Comparison of ENCODE assay signal across 8 mouse cellular contexts in the genomic region with DNA sequence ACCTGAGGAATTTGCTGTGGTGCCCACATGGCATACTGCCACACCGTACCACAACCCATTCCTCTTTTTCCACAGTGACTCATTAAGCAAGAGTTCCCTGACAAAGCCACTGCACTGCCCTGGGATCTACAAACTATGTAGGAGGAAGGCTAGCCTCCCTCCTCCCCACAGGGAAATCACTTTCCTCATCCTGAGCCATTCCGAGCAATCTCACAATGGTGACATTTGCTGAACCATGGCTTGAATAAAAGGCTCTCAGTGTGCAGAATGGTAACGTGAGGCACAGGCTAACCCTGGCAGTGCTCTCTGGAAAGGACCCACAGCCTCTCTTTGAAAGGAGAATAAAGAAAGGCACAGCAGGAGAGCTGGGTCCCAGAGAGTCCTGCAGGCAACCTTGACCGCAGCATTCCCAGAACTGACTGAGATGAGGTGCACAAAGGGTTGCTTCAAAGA. TPM values are rescaled to one million over a fixed set of nuclear protein-coding genes. Genes with fewer than 3 reads are reported as not detected.
DNase-seq lines count a peak whose midpoint lies in the region; ATAC-seq lines count a peak whose summit lies in the region.

No protein-coding gene starts in this region.

- H3K4me3 ChIP-seq in heart, embryonic 12.5 days = no peak overlapping the region

- H3K4me2 ChIP-seq in heart, embryonic 12.5 days = peak overlapping the region; percentile 71; the same call in 1 of the 2 replicates

- H3K4me1 ChIP-seq in heart, embryonic 12.5 days (replicated peaks) = peaks cover 17% of the 10 kb centered on the region

- H3K36me3 ChIP-seq in heart, embryonic 12.5 days = peaks cover 10% of the 10 kb centered on the region

- H3K27me3 ChIP-seq in heart, embryonic 12.5 days (replicated peaks) = no peaks in the 10 kb centered on the region

- H3K9ac ChIP-seq in heart, embryonic 12.5 days = 0 out of 2 replicates have a peak overlapping the region, but pooled peaks have one; percentile 45

- peak overlapping the region; percentile 94 for H3K27ac ChIP-seq in heart, embryonic 12.5 days (ENCODE audit: poor library complexity, severe bottlenecking)

- WGBS in heart, embryonic 12.5 days = 32% methylated on average over 4 of the region's 4 CpGs

- peak; percentile 56 for DNase-seq in embryo, embryonic 10 days (ENCODE audit: low spot score)
- no peak for DNase-seq in embryo, embryonic 10.5 days (ENCODE audit: low spot score)
- DNase-seq in Muller cell, postnatal 12 days (ENCODE audit: inconsistent ontology term) = peak; percentile 88
- DNase-seq in mesoderm, embryonic 11.5 days (ENCODE audit: low read depth, low spot score) = peak; percentile 54
- DNase-seq in left cerebral cortex, adult 8-10 months (ENCODE audit: low spot score in 2 of 2) = no peak
- no peak for DNase-seq in ovary, postnatal 36 days (ENCODE audit: low spot score)

- no peaks in the 10 kb centered on the region for H3K9me3 ChIP-seq in heart, embryonic 12.5 days (replicated peaks)

- ATAC-seq in heart, embryonic 12.5 days (ENCODE audit: insufficient number of reproducible peaks, low FRiP score) = no peak
- no peak for ATAC-seq in erythroid progenitor cell, adult 5-6 weeks (replicated peaks; ENCODE audit: low FRiP score, poor library complexity, severe bottlenecking)

RNA-seq across cellular contexts. Expression of a gene that starts 1.6 kb away (rescaled TPM):
- polyA plus RNA-seq in heart, embryonic 12.5 days (2016; fragmentation: Nextera tagmentation; extraction: Ambion mirVana) = 912 and 971 TPM in 2 replicates
- 175 and 244 TPM in 2 replicates for total RNA-seq in erythroid progenitor cell, adult 5-6 weeks (2015; ENCODE audit: low replicate concordance)
- 125 and 130 TPM in 2 replicates for total RNA-seq in erythroid progenitor cell, adult 5-6 weeks (2017; ENCODE audit: low replicate concordance)
- 10 to 100 TPM; 49.1 to 94.5 (median 69.2) TPM for total RNA-seq in left cerebral cortex, adult 8-10 months (2022)

RNA-seq across cellular contexts. Expression of a gene that starts 27.7 kb away (rescaled TPM):
- polyA plus RNA-seq in heart, embryonic 12.5 days (2016; fragmentation: Nextera tagmentation; extraction: Ambion mirVana) = 7.4 and 8.2 TPM in 2 replicates
- total RNA-seq in erythroid progenitor cell, adult 5-6 weeks (2015; ENCODE audit: low replicate concordance) = 4.6 and 9.7 TPM in 2 replicates
- 1.7 and 5.8 TPM in 2 replicates for total RNA-seq in erythroid progenitor cell, adult 5-6 weeks (2017; ENCODE audit: low replicate concordance)
- total RNA-seq in left cerebral cortex, adult 8-10 months (2022) = 10 to 100 TPM in 1 of 4 experiments, 1 to 10 TPM in 3; 5.0 to 10.5 (median 6.2) TPM

Comparison
In these comparisons a context has a peak if more than half of its experiments do, and no peak if none do; other contexts are left out.
1. DNase-seq: peak in embryo, embryonic 10 days (single experiment), Muller cell, postnatal 12 days (single experiment) and mesoderm, embryonic 11.5 days (single experiment); none in embryo, embryonic 10.5 days (single experiment), left cerebral cortex, adult 8-10 months (0 of 2) and ovary, postnatal 36 days (single experiment).